Mouse (Mus musculus) kidney, postnatal 4 days (tissue): ENCODE measurements around the gene Sept9.
"Not testable (repeated sequence)": the region's sequence is repeated elsewhere in the genome, so short reads cannot be mapped to it uniquely, and the experiment has no call there.

Source experiments
- DNase-seq, 2 experiments: peaks; one replicate each; pipeline ENCODE4 v3.0.0; 2021; ENCODE audit warnings: mixed read lengths in 2 of 2

Sept9 gene

GRCm38 (mm10) chr11:117331361-117332241 lies 132.1 kb downstream of the Sept9 start:
- DNase-seq: peak in 1 of 2 experiments; percentile 66

GRCm38 (mm10) chr11:117332242-117333149 lies 133.0 kb downstream of the Sept9 start:
- DNase-seq: peak; percentile 85 to 89

DNA sequence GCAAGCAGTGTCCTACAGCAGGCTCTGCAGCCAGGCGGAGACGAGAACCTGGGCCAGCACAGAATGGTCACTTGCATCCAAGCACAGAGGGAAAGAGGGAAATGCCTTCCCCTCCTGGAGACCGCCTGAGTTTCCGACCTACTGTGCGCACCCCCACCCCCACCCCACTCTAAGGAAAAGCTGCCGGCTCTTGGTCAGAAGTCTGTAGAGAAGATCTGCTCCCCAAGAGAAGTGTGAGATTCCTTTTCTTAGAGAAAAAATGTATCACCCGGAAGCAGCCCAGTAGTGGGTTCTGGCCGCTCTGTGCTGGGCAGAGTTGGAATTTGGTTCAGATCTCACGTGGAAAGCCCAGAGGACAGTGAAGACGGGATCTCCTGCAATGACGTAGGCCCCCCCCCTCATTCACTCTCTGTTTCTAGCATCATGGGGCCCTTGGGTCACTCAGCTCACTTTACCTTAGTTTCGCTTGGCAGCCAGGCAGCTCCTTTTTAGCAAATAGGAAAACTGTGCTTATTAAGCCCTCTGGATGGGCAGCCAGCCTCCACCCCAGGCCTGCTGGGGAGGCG lies 133.8 kb downstream of the Sept9 start:
- DNase-seq: no peak

DNA sequence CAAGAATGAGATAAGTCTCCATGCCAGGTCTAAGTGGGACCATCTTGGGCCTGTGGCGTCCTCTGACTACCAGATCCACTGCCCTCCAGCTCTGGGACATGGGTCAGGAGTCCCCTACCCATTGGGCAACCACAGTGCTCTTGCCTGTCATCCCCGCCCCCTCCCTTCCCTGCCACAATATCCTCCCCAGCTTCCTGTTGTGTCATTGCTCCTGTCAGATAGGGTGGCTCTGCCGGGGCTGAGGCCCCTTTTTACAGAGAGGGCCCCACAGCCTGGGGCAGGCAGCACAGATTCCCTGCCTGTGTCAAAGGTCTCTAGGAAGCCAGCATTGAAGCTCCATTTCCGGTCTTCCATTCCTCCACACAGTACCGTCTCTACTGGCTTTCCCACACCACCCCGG lies 134.6 kb downstream of the Sept9 start:
- no peak for DNase-seq

DNA sequence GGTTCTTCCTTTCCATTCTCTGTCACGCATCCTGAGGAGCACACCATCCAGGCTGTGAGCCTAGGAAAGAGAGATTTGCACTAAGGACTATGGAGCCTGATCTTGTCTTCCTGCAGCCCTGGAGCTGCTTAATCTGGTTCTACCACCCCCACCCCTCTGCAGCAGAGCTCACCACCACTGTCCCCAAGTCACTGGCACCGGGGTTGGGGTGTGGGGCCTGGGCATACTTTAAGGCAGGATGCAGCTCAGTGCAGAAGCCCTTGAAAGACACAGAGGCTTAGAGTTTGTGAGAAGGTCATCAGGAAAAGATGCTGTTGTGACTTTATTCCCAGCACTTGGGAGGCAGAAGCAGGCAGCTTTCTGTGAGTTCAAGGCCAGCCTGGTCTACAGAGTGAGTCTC lies 135.7 kb downstream of the Sept9 start:
- no peak for DNase-seq

- no peak for DNase-seq
These were observed 136.8 kb downstream of the Sept9 start for GRCm38 (mm10) chr11:117336081-117336788.

GRCm38 (mm10) chr11:117337749-117338148 lies 138.3 kb downstream of the Sept9 start:
- no peak for DNase-seq

DNA sequence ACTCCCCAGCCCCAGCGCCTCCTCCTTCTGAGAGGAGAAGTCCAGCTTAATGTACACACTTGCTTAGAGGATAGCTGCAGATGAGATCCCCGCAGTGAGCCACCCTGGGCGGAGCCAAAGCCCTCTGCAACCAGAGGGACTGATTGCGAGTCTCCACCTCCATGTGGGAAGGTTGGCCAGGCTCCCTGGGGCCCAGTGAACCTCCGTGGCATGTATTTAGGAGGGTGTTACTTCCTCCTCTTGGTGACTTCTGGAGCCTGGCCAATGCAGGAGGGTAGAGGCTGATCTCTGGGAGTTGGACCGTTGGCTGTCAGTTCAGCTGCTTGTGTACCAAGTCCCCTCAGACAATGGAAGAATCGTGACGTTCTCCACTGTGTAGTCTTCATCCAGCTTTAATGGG lies 139.0 kb downstream of the Sept9 start:
- DNase-seq: peak in 1 of 2 experiments; percentile 55

GRCm38 (mm10) chr11:117339050-117339449 lies 139.6 kb downstream of the Sept9 start:
- no peak for DNase-seq

- DNase-seq: no peak
These were observed 141.8 kb downstream of the Sept9 start for GRCm38 (mm10) chr11:117341218-117341617.

DNA sequence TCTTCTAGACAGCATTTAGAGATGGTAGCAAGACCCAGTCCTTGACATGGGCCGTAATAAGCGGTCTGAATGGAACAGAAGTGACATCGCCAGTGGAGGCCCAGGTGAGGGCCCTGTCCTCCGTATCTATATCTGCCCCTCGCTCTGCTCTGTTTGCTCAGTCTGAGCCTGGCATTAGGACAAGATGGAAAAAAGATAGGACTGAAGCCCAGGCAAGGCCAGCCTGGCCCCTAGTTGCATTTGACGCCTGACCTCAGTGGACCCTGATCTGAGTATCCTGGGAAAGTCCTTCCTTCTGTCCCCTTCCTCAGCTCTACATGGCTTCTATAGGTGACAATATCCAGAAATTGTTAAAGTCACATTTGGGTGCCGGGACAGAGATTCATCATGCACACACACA lies 142.6 kb downstream of the Sept9 start:
- no peak for DNase-seq

GRCm38 (mm10) chr11:117342490-117342889 lies 143.0 kb downstream of the Sept9 start:
- DNase-seq: not testable (repeated sequence)

- no peak for DNase-seq
These were observed 144.3 kb downstream of the Sept9 start for GRCm38 (mm10) chr11:117343800-117344199.

- DNase-seq: no peak
These were observed 145.0 kb downstream of the Sept9 start for GRCm38 (mm10) chr11:117344339-117345021.

GRCm38 (mm10) chr11:117345022-117345765 lies 145.7 kb downstream of the Sept9 start:
- peak; percentile 68 to 78 for DNase-seq

GRCm38 (mm10) chr11:117347256-117347655 lies 147.8 kb downstream of the Sept9 start:
- DNase-seq: no peak

- DNase-seq: no peak
These were observed 149.1 kb downstream of the Sept9 start for GRCm38 (mm10) chr11:117348429-117349103.

GRCm38 (mm10) chr11:117349429-117350363 lies 150.2 kb downstream of the Sept9 start:
- DNase-seq: peak in 1 of 2 experiments; percentile 54
